ENCODE assay signal across 19 mouse cellular contexts in the genomic region with DNA sequence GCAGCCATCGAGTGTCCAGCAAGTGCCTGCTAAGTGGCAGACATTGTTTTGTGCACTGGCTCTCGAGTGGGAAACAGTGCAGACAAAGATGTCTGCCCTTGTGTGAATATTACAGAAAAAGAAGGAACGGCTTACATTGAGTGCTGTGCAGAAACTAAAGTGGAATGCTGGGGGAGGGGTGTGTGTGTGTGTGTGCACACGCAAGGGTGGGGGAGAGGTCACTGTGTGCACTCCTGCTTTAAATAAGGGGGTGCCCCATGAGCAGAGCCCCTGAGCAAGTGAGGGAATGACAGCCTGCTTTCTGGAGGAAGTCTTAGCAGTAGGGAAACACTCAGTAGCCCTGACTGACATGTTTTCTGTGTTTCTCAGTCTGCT. TPM values are rescaled to one million over a fixed set of nuclear protein-coding genes. Genes with fewer than 3 reads are reported as not detected.
DNase-seq lines count a peak whose midpoint lies in the region; ATAC-seq and TF ChIP-seq lines count a peak whose summit lies in the region.
"Had no signal": no experiment of that assay in that cellular context is flagged by ENCODE, and none has a peak within 500 bp of the region (broad histone marks: within the 10 kb centered on the region; RNA-seq: fewer than 3 reads in every experiment).

No protein-coding gene starts in this region.

- peak overlapping the region; percentile 81; the same call in 1 of the 2 replicates for H3K27ac ChIP-seq in heart, embryonic 11.5 days (ENCODE audit: low read depth, low read length)
- peak overlapping the region; percentile 99 for H3K27ac ChIP-seq in MEL (ENCODE audit: control insufficient read depth, low read depth, low read length)
- no peak overlapping the region for H3K27ac ChIP-seq in forebrain, embryonic 15.5 days (replicated peaks)
- H3K27ac ChIP-seq in liver, embryonic 14.5 days, result peak overlapping the region; percentile 92
- no peak overlapping the region for H3K27ac ChIP-seq in kidney, embryonic 15.5 days
- H3K27ac ChIP-seq: macrophage; midbrain, embryonic 12.5 days; stomach, embryonic 15.5 days had no signal

- intact Hi-C loops in heart, postnatal 36 days (cut with DNase I), result no loop called here

- H3K4me3 ChIP-seq in heart, embryonic 11.5 days (ENCODE audit: low read depth, low read length), result no peak overlapping the region
- peak overlapping the region; percentile 40 to 73 for H3K4me3 ChIP-seq in MEL (ENCODE audit: control insufficient read depth in 1 of 2, insufficient read depth in 1 of 2, low read depth in 2 of 2, low read length in 2 of 2)
- no peak overlapping the region for H3K4me3 ChIP-seq in forebrain, embryonic 15.5 days
- no peak overlapping the region for H3K4me3 ChIP-seq in liver, embryonic 14.5 days (ENCODE audit: insufficient read depth in 1 of 2, low read depth in 2 of 2, low read length in 2 of 2)
- H3K4me3 ChIP-seq in kidney, embryonic 15.5 days (replicated peaks), result no peak overlapping the region
- H3K4me3 ChIP-seq: heart, embryonic 12.5 days; midbrain, embryonic 12.5 days; stomach, embryonic 15.5 days had no signal

- ATAC-seq in heart, embryonic 11.5 days (replicated peaks; ENCODE audit: insufficient number of reproducible peaks, low FRiP score, low TSS enrichment), result no peak
- ATAC-seq in forebrain, embryonic 15.5 days (replicated peaks), result 0 out of 2 replicates have a peak, but pooled peaks have one; percentile 35
- ATAC-seq in liver, embryonic 14.5 days (ENCODE audit: insufficient read depth), result no peak
- ATAC-seq in kidney, embryonic 15.5 days (replicated peaks; ENCODE audit: low FRiP score), result no peak
- ATAC-seq: Patski had no signal

- DNase-seq in heart, postnatal 36 days, result no peak
- peak; percentile 75 for DNase-seq in MEL (ENCODE audit: low read depth, low spot score)
- DNase-seq in liver, embryonic 14.5 days (ENCODE audit: low read depth in 3 of 3, low spot score in 3 of 3), result no peak
- DNase-seq in thymus, adult 18-20 months, result no peak
- DNase-seq in urinary bladder, postnatal 36 days (ENCODE audit: low spot score in 2 of 2), result no peak
- DNase-seq: adrenal gland, postnatal 25 days; cerebellum, postnatal 10 days; gastrocnemius, postnatal 36 days; left cerebral cortex, postnatal 4 days; lung, adult 2 months; retina, postnatal 1 day had no signal

- H3K9ac ChIP-seq in heart, embryonic 11.5 days (ENCODE audit: low read depth, low read length), result no peak overlapping the region
- peak overlapping the region; percentile 67 for H3K9ac ChIP-seq in MEL (ENCODE audit: control insufficient read depth, low read depth, low read length, poor library complexity, severe bottlenecking)
- H3K9ac ChIP-seq in forebrain, embryonic 15.5 days (replicated peaks), result no peak overlapping the region
- no peak overlapping the region; the same call in 1 of the 2 replicates for H3K9ac ChIP-seq in liver, embryonic 14.5 days (replicated peaks)
- H3K9ac ChIP-seq in kidney, embryonic 15.5 days, result no peak overlapping the region
- H3K9ac ChIP-seq: heart, embryonic 12.5 days; midbrain, embryonic 12.5 days; stomach, embryonic 15.5 days had no signal

- TF ChIP-seq POLR2A in MEL (IDR thresholded peaks at IDR 0.05; ENCODE audit: control insufficient read depth in 1 of 2, insufficient read depth in 1 of 2, low read depth in 1 of 2, low read length in 2 of 2, poor library complexity in 1 of 2), result peak in 1 of 2 experiments; percentile 58; a peak in 1 of 4 replicates

- no peak overlapping the region for H3K4me2 ChIP-seq in heart, embryonic 11.5 days
- H3K4me2 ChIP-seq in forebrain, embryonic 15.5 days (replicated peaks), result no peak overlapping the region
- peak overlapping the region; percentile 64 for H3K4me2 ChIP-seq in liver, embryonic 14.5 days (ENCODE audit: low read depth)
- no peak overlapping the region for H3K4me2 ChIP-seq in kidney, embryonic 15.5 days
- H3K4me2 ChIP-seq: heart, embryonic 12.5 days; midbrain, embryonic 12.5 days; stomach, embryonic 15.5 days had no signal

- TF ChIP-seq CTCF in MEL (IDR thresholded peaks at IDR 0.05 in 2 of 3, conservative IDR thresholded peaks at IDR 0.05 in 1 of 3; ENCODE audit: control insufficient read depth in 1 of 3, insufficient read depth in 1 of 3, low read depth in 2 of 3, low read length in 3 of 3, poor library complexity in 1 of 3, severe bottlenecking in 1 of 3), result no peak
- TF ChIP-seq CTCF in liver, embryonic 14.5 days (IDR thresholded peaks at IDR 0.05; ENCODE audit: low read depth), result no peak

- no peaks in the 10 kb centered on the region for H3K9me3 ChIP-seq in heart, embryonic 11.5 days (replicated peaks; ENCODE audit: control insufficient read depth, low read length)
- no peaks in the 10 kb centered on the region for H3K9me3 ChIP-seq in MEL (replicated peaks; ENCODE audit: insufficient read depth, low read length)
- no peaks in the 10 kb centered on the region for H3K9me3 ChIP-seq in forebrain, embryonic 15.5 days
- no peaks in the 10 kb centered on the region for H3K9me3 ChIP-seq in liver, embryonic 14.5 days (ENCODE audit: control insufficient read depth, low read length)
- no peaks in the 10 kb centered on the region for H3K9me3 ChIP-seq in kidney, embryonic 15.5 days (replicated peaks)
- H3K9me3 ChIP-seq: midbrain, embryonic 12.5 days; stomach, embryonic 15.5 days had no signal

- H3K36me3 ChIP-seq in heart, embryonic 11.5 days (ENCODE audit: control insufficient read depth, insufficient read depth, low read length), result no peaks in the 10 kb centered on the region
- peaks cover 0 to 36% of the 10 kb centered on the region in 2 experiments; a peak in 2 of 4 replicates for H3K36me3 ChIP-seq in MEL (ENCODE audit: control insufficient read depth in 1 of 2, insufficient read depth in 2 of 2, low read length in 2 of 2)
- no peaks in the 10 kb centered on the region for H3K36me3 ChIP-seq in forebrain, embryonic 15.5 days
- no peaks in the 10 kb centered on the region for H3K36me3 ChIP-seq in liver, embryonic 14.5 days (replicated peaks; ENCODE audit: control insufficient read depth, insufficient read depth, low read depth)
- H3K36me3 ChIP-seq in kidney, embryonic 15.5 days, result no peaks in the 10 kb centered on the region
- H3K36me3 ChIP-seq: heart, embryonic 12.5 days; midbrain, embryonic 12.5 days; stomach, embryonic 15.5 days had no signal

- no peak for TF ChIP-seq RAD21 in MEL (IDR thresholded peaks at IDR 0.05; ENCODE audit: low read depth, low read length)

- peaks cover 3% of the 10 kb centered on the region; the same call in 1 of the 2 replicates for H3K4me1 ChIP-seq in heart, embryonic 11.5 days (ENCODE audit: control insufficient read depth, insufficient read depth, low read length)
- H3K4me1 ChIP-seq in MEL (ENCODE audit: control insufficient read depth in 1 of 2, insufficient read depth in 2 of 2, low read length in 2 of 2), result peaks cover 21 to 32% of the 10 kb centered on the region in 2 experiments
- H3K4me1 ChIP-seq in forebrain, embryonic 15.5 days, result 0 out of 2 replicates have a peak, but pooled peaks cover 2% of the 10 kb centered on the region
- peaks cover 28 to 33% of the 10 kb centered on the region in 2 experiments for H3K4me1 ChIP-seq in liver, embryonic 14.5 days (replicated peaks; ENCODE audit: control insufficient read depth in 2 of 2, insufficient read depth in 2 of 2, low read length in 1 of 2)
- no peaks in the 10 kb centered on the region for H3K4me1 ChIP-seq in kidney, embryonic 15.5 days

- WGBS in heart, embryonic 11.5 days (ENCODE audit: insufficient replicate concordance), result 49% methylated on average over 4 of the region's 4 CpGs
- WGBS in forebrain, embryonic 15.5 days, result 42% methylated on average over 4 of the region's 4 CpGs
- WGBS in liver, embryonic 14.5 days (ENCODE audit: insufficient replicate concordance), result 56% methylated on average over 4 of the region's 4 CpGs
- WGBS in kidney, embryonic 15.5 days, result 53% methylated on average over 4 of the region's 4 CpGs

- peaks cover 3% of the 10 kb centered on the region for H3K79me2 ChIP-seq in MEL (ENCODE audit: control insufficient read depth, insufficient read depth, low read length, poor library complexity)

- no peak for TF ChIP-seq EP300 in MEL (IDR thresholded peaks at IDR 0.05; ENCODE audit: low read depth in 1 of 2, low read length in 2 of 2)
- no peak for TF ChIP-seq EP300 in liver, embryonic 14.5 days (IDR thresholded peaks at IDR 0.05; ENCODE audit: low read depth)

- no peaks in the 10 kb centered on the region for H3K27me3 ChIP-seq in heart, embryonic 11.5 days (ENCODE audit: control insufficient read depth, insufficient read depth, low read length)
- H3K27me3 ChIP-seq in MEL (ENCODE audit: control insufficient read depth in 1 of 2, insufficient read depth in 2 of 2, low read length in 2 of 2), result no peaks in the 10 kb centered on the region
- no peaks in the 10 kb centered on the region for H3K27me3 ChIP-seq in forebrain, embryonic 15.5 days
- no peaks in the 10 kb centered on the region for H3K27me3 ChIP-seq in liver, embryonic 14.5 days (ENCODE audit: control insufficient read depth, insufficient read depth, low read length)
- H3K27me3 ChIP-seq in kidney, embryonic 15.5 days, result no peaks in the 10 kb centered on the region
- H3K27me3 ChIP-seq: heart, embryonic 12.5 days; Patski; stomach, embryonic 15.5 days had no signal

TF ChIP-seq in MEL, 35 proteins besides CTCF, POLR2A, EP300 and RAD21 (continues in another document):
- TF ChIP-seq NELFE (IDR thresholded peaks at IDR 0.05; ENCODE audit: low read depth, low read length), result no peak

RNA-seq across cellular contexts. Expression of a gene that starts 14.0 kb away (rescaled TPM):
- 55.2 and 57.4 TPM in 2 replicates for polyA plus RNA-seq in heart, embryonic 11.5 days (2014; fragmentation: Nextera tagmentation; extraction: Ambion mirVana)
- 10 to 100 TPM; 40.4 to 60.4 TPM for total RNA-seq in heart, postnatal 36 days (2021)
- total RNA-seq in MEL (2012; rRNA removed), result 170 and 176 TPM in 2 replicates
- 100 to 1,000 TPM; 300 to 388 TPM for polyA plus RNA-seq in MEL (2012; ENCODE audit: insufficient read depth in 1 of 2, insufficient read length in 2 of 2, low read depth in 1 of 2, low replicate concordance in 2 of 2, missing spikeins in 1 of 2)
- 108 and 112 TPM in 2 replicates for polyA plus RNA-seq in forebrain, embryonic 15.5 days (2015; fragmentation: Nextera tagmentation; extraction: Ambion mirVana)
- 12.6 and 33.5 TPM in 2 replicates for polyA plus RNA-seq in liver, embryonic 14.5 days (2012; rRNA removed)
- polyA plus RNA-seq in liver, embryonic 14.5 days (2014; fragmentation: Nextera tagmentation; extraction: Ambion mirVana), result 23.5 and 28.1 TPM in 2 replicates
- 62.6 and 68.8 TPM in 2 replicates for polyA plus RNA-seq in kidney, embryonic 15.5 days (2015; fragmentation: Nextera tagmentation; extraction: Ambion mirVana)

RNA-seq across cellular contexts. Expression of a gene that starts 27.9 kb away (rescaled TPM):
- polyA plus RNA-seq in heart, embryonic 11.5 days (2014; fragmentation: Nextera tagmentation; extraction: Ambion mirVana), result 14.9 and 15.0 TPM in 2 replicates
- 1 to 10 TPM; 5.9 to 6.6 TPM for total RNA-seq in heart, postnatal 36 days (2021)
- 9.1 and 14.2 TPM in 2 replicates for total RNA-seq in MEL (2012; rRNA removed)
- polyA plus RNA-seq in MEL (2012; ENCODE audit: insufficient read depth in 1 of 2, insufficient read length in 2 of 2, low read depth in 1 of 2, low replicate concordance in 2 of 2, missing spikeins in 1 of 2), result 10 to 100 TPM in 1 of 2 experiments, not detected in 1; 12.1 TPM
- polyA plus RNA-seq in forebrain, embryonic 15.5 days (2015; fragmentation: Nextera tagmentation; extraction: Ambion mirVana), result 12.8 and 13.2 TPM in 2 replicates
- 2.3 and 2.9 TPM in 2 replicates for polyA plus RNA-seq in liver, embryonic 14.5 days (2012; rRNA removed)
- polyA plus RNA-seq in liver, embryonic 14.5 days (2014; fragmentation: Nextera tagmentation; extraction: Ambion mirVana), result 4.1 and 5.0 TPM in 2 replicates
- 16.9 and 17.1 TPM in 2 replicates for polyA plus RNA-seq in kidney, embryonic 15.5 days (2015; fragmentation: Nextera tagmentation; extraction: Ambion mirVana)

Comparison
In these comparisons a context has a peak if more than half of its experiments do, and no peak if none do; other contexts are left out.
1. H3K27ac ChIP-seq: peak in heart, embryonic 11.5 days (single experiment), MEL (single experiment) and liver, embryonic 14.5 days (single experiment); none in forebrain, embryonic 15.5 days (single experiment) and kidney, embryonic 15.5 days (single experiment).
2. H3K4me3 ChIP-seq: peak in MEL (2 of 2); none in heart, embryonic 11.5 days (single experiment), forebrain, embryonic 15.5 days (single experiment), liver, embryonic 14.5 days (0 of 2) and kidney, embryonic 15.5 days (single experiment).